Mouse (Mus musculus) Patski (cell line): ENCODE results near the gene Otulin. TPM values are rescaled to one million over a fixed set of nuclear protein-coding genes. Genes with fewer than 3 reads are reported as not detected.

Source experiments
- ATAC-seq: fragments of 100-300 bp; one replicate; pipeline ENCODE4 v1.8.0; 2021
- CTCF ChIA-PET: fragments of 350-600 bp; sonication (Branson Sonifier 250); formaldehyde crosslinking; loops from one replicate; lab custom pipeline; 2022; ENCODE audit warnings: inconsistent platforms; lab: Charles Lee
- POLR2A ChIA-PET: fragments of 350-600 bp; sonication (Branson Sonifier 250); formaldehyde crosslinking; loops from one replicate; lab custom pipeline; 2022; ENCODE audit warnings: antibody characterized with exemption, inconsistent platforms; lab: Charles Lee
- DNase-seq: peaks from one replicate; pipeline ENCODE4 v3.0.0-alpha.2; 2011; ENCODE audit warnings: low read depth, low spot score
- H3K27me3 ChIP-seq: fragments of 371-371 bp; one replicate; pipeline ENCODE4 v1.5.1; 2021
- CTCF ChIP-seq: fragments of 100-300 bp; IDR thresholded peaks from one replicate; pipeline ENCODE4 v1.5.1; 2021
- in situ Hi-C: fragments of 300-500 bp; cut with MboI; formaldehyde crosslinking; loops from 3 replicates; pipeline ENCODE4 v1.11.1; 2018; ENCODE audit warnings: low pct_unique_long_range_greater_than_20kb, mixed read lengths
- polyA plus RNA-seq: library from polyadenylated mRNA; unstranded; gene quantifications from one replicate; pipeline ENCODE4 v1.2.3, GENCODE M21; 2021

Gene Otulin
- polyA plus RNA-seq, 1 experiment from 2014 or later = 42.4 TPM

GRCm38 (mm10) chr15:27583620-27584019 lies 46.9 kb downstream of the Otulin start:
- ATAC-seq = no peak
- ChIA-PET POLR2A (no interaction called here), CTCF (interaction anchor here (1.2 to 3.7 kb wide), 8 partner anchors 13 to 266 kb away, joined by 3 to 20 read pairs (median 7); no protein-coding TSS in a partner anchor)
- in situ Hi-C loops = loop anchor here (5.0 kb wide), 1 partner anchor 266 kb away; no protein-coding TSS in a partner anchor
- no peak for TF ChIP-seq CTCF
- DNase-seq = no peak
- H3K27me3 ChIP-seq = no peaks in the 10 kb centered on the region

- DNase-seq = no peak
- POLR2A ChIA-PET = no interaction called here
- peak; percentile 56 for ATAC-seq
- H3K27me3 ChIP-seq = no peaks in the 10 kb centered on the region
- in situ Hi-C loops = loop anchor here (5.0 kb wide), 1 partner anchor 266 kb away; no protein-coding TSS in a partner anchor
- CTCF ChIA-PET = interaction anchor here (1.0 to 3.7 kb wide), 16 partner anchors 9 to 265 kb away, joined by 3 to 20 read pairs (median 6); no protein-coding TSS in a partner anchor
- peak; percentile 77 for TF ChIP-seq CTCF
Measured at GRCm38 (mm10) chr15:27583042-27583441, 47.5 kb downstream of the Otulin start.

GRCm38 (mm10) chr15:27582428-27582827 lies 48.1 kb downstream of the Otulin start:
- no peak for ATAC-seq
- no peak for TF ChIP-seq CTCF
- H3K27me3 ChIP-seq = no peaks in the 10 kb centered on the region
- no peak for DNase-seq
- CTCF ChIA-PET = interaction anchor here (0.8 to 3.7 kb wide), 17 partner anchors 10 to 265 kb away, joined by 3 to 20 read pairs (median 5); no protein-coding TSS in a partner anchor
- POLR2A ChIA-PET = no interaction called here
- in situ Hi-C loops = loop anchor here (5.0 kb wide), 1 partner anchor 265 kb away; no protein-coding TSS in a partner anchor

- H3K27me3 ChIP-seq = no peaks in the 10 kb centered on the region
- POLR2A ChIA-PET = no interaction called here
- in situ Hi-C loops = loop anchor here (5.0 kb wide), 1 partner anchor 264 kb away; no protein-coding TSS in a partner anchor
- CTCF ChIA-PET = interaction anchor here (0.8 to 3.7 kb wide), 10 partner anchors 11 to 264 kb away, joined by 3 to 20 read pairs (median 9); no protein-coding TSS in a partner anchor
- ATAC-seq (no peak), DNase-seq (no peak)
- no peak for TF ChIP-seq CTCF
Measured at GRCm38 (mm10) chr15:27581640-27582039, 48.9 kb downstream of the Otulin start.

GRCm38 (mm10) chr15:27580771-27581170 lies 49.7 kb downstream of the Otulin start:
- in situ Hi-C loops = loop anchor here (5.0 kb wide), 1 partner anchor 263 kb away; no protein-coding TSS in a partner anchor
- CTCF ChIA-PET = interaction anchor here (2.6 to 3.7 kb wide), 2 partner anchors 16 to 263 kb away, joined by 8 to 20 read pairs; no protein-coding TSS in a partner anchor
- POLR2A ChIA-PET = no interaction called here
- H3K27me3 ChIP-seq = no peaks in the 10 kb centered on the region
- TF ChIP-seq CTCF = no peak
- ATAC-seq (no peak), DNase-seq (no peak)

GRCm38 (mm10) chr15:27579853-27580252 lies 50.6 kb downstream of the Otulin start:
- in situ Hi-C loops = loop anchor here (5.0 kb wide), 1 partner anchor 263 kb away; no protein-coding TSS in a partner anchor
- CTCF ChIA-PET = no interaction called here
- no peak for ATAC-seq

GRCm38 (mm10) chr15:27578918-27579317 lies 51.6 kb downstream of the Otulin start:
- no peak for TF ChIP-seq CTCF
- no peak for DNase-seq

More at GRCm38 (mm10) chr15:27579853-27580252, 50.6 kb downstream of the Otulin start:
- no peaks in the 10 kb centered on the region for H3K27me3 ChIP-seq
- POLR2A ChIA-PET = no interaction called here
- no peak for DNase-seq
- TF ChIP-seq CTCF = no peak

GRCm38 (mm10) chr15:27577915-27578780 lies 52.3 kb downstream of the Otulin start:
- DNase-seq (no peak), ATAC-seq (no peak)
- in situ Hi-C loops = no loop called here
- CTCF ChIA-PET = no interaction called here
- no peak for TF ChIP-seq CTCF
- no peaks in the 10 kb centered on the region for H3K27me3 ChIP-seq
- POLR2A ChIA-PET = interaction anchor here (0.6 kb wide), 1 partner anchor 109 kb away, joined by 3 read pairs; no protein-coding TSS in a partner anchor

More at GRCm38 (mm10) chr15:27578918-27579317, 51.6 kb downstream of the Otulin start:
- in situ Hi-C loops = no loop called here
- ATAC-seq = no peak
- POLR2A ChIA-PET = no interaction called here
- no peaks in the 10 kb centered on the region for H3K27me3 ChIP-seq
- CTCF ChIA-PET = no interaction called here

GRCm38 (mm10) chr15:27576886-27577285 lies 53.6 kb downstream of the Otulin start:
- DNase-seq (no peak), ATAC-seq (peak; percentile 18)
- no peaks in the 10 kb centered on the region for H3K27me3 ChIP-seq
- POLR2A ChIA-PET = no interaction called here
- TF ChIP-seq CTCF = no peak
- in situ Hi-C loops = no loop called here
- CTCF ChIA-PET = interaction anchor here (1.0 to 1.2 kb wide), 3 partner anchors 9 to 11 kb away, joined by 3 read pairs; no protein-coding TSS in a partner anchor

- no peaks in the 10 kb centered on the region for H3K27me3 ChIP-seq
- ATAC-seq (peak; percentile 73), DNase-seq (no peak)
- in situ Hi-C loops = no loop called here
- POLR2A ChIA-PET = interaction anchor here (0.6 kb wide), 1 partner anchor 33 kb away, joined by 6 read pairs; no protein-coding TSS in a partner anchor
- TF ChIP-seq CTCF = no peak
- CTCF ChIA-PET = interaction anchor here (1.0 to 2.6 kb wide), 6 partner anchors 9 to 30 kb away, joined by 3 to 8 read pairs (median 3); no protein-coding TSS in a partner anchor
Measured at GRCm38 (mm10) chr15:27575932-27576331, 54.6 kb downstream of the Otulin start.
